Mouse (Mus musculus) ES-Bruce4 (cell line): ENCODE measurements around the gene Sult1a1.

Experiments used
- CTCF ChIP-seq: IDR thresholded peaks from one replicate; pipeline ENCODE4 v1.8.1; 2011; ENCODE audit warnings: low read depth, low read length
- EP300 ChIP-seq: IDR thresholded peaks from 2 replicates; pipeline ENCODE4 v1.6.1; 2011; ENCODE audit warnings: low read depth, low read length; ENCODE audit not compliant: insufficient read depth
- POLR2A ChIP-seq: IDR thresholded peaks from one replicate; pipeline ENCODE4 v1.8.1; 2011; ENCODE audit warnings: low read length; ENCODE audit not compliant: insufficient read depth

DNA sequence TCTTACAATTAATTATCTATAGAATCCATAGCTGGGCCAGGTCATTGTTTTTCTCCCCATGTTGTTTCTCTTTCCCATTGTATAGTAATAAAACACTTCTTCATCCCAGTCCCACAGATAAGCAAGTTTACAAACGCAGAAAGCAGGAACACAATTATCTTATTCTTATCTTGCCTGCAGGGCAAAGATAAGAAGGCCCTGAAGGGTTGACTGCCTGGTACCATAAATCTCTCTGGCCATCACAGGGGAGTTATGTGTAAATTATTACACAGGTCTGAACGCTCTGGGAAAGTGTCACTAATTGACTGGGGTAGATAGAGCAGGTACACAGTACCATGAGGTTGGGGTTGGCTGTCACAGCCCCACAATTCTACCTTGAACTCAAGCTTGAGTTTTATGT lies 25.4 kb downstream of the Sult1a1 start:
- TF ChIP-seq CTCF: no peak
- TF ChIP-seq POLR2A: no peak
- TF ChIP-seq EP300: no peak
